Mouse (Mus musculus): ENCODE data around the gene Htr3b. TPM values are rescaled to one million over a fixed set of nuclear protein-coding genes. Genes with fewer than 3 reads are reported as not detected.

Gene Htr3b
- total RNA-seq, 2 experiments from 2014 or later: not detected

- no peak for DNase-seq
Measured at GRCm38 (mm10) chr9:48916011-48916788, 48.6 kb downstream of the Htr3b start.

- peak; percentile 86 for DNase-seq
Measured at GRCm38 (mm10) chr9:48910885-48911537, 53.8 kb downstream of the Htr3b start, which contains the start of gene Htr3a. Gene Htr3a (minus strand): TSS chr9:48911099.

DNA sequence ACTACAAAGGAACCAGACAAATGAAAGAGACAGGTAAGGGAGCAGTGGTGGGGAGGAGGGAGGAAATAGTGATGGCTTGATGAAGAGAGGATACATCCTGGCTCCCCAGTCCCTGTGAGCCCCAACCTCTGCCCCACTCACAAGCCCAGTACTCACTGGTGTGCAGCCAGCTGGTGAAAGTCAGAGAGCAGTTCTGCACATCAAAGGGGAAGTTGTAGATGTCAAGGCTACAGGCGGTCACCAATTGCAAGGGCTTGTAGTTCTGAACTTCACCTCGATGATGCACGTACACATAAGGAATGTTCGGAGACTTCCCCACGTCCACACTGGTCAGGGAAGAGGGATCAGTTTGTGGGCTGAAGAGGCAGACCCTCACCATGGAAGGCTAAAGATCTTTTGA is 60.4 kb downstream of the Htr3b start:
- no peak for DNase-seq

- DNase-seq: no peak
Measured at GRCm38 (mm10) chr9:48903766-48904165, 61.0 kb downstream of the Htr3b start.

GRCm38 (mm10) chr9:48898551-48898950 is 66.2 kb downstream of the Htr3b start:
- DNase-seq: peak; percentile 66

DNA sequence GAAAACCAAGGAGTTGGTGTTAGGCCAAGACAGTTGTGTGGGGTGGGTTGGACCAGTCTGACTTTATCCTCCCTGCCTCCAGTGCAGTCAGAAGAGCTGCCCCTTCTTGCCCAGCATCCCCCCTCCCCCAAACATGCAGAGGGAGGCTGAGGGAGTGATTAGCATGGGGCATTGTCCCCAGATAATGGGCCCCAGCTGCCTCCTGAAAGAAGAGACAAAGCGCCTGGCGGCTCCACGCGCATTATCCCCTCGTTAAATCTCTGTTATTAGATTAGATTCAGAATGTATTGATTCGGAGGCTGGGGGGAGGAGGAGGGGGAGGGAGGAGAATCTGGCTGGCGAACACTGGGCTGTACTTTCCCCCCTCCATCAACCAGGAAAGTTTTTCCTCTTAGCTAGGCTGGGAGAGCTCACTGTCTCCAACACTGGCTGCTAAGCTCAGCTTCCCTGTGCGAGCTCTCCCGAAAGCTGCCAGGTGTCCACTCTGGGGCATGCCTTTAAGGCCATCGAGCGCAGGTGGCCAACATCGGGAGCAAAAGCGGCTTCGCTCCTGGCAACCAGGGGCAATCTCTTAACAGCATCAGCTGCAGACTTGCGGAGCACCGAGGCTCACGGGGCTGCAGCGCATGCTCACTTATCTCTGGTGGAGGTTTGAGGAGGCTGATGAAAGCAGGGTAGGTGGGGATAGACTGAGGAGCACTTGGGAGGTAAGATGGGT is 68.8 kb downstream of the Htr3b start:
- DNase-seq: no peak

- no peak for DNase-seq
Measured at GRCm38 (mm10) chr9:48894755-48895154, 70.0 kb downstream of the Htr3b start.

DNA sequence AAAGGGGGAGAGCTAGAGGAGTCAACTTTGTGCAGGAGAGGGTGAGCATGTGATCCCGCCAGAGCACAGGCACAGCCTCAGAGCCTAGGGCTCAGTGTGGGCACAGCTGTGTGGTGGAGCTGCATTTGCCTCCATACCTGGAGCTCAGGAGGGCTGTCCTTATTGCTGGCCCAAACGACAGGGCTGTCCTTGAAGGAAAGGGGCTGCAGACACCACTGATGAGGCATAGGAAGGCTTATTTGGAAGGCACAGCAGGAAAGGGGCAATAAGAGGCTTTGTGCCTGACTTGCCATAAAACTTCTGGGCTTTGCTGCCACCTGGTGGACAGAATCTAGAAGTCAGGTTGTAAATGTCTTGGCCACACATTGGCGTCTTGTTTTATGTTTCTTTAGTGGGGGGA is 70.8 kb downstream of the Htr3b start:
- DNase-seq: peak; percentile 80

- DNase-seq: no peak
Measured at GRCm38 (mm10) chr9:48889093-48889492, 75.7 kb downstream of the Htr3b start.

Other genes starting within 250 kb of the Htr3b start
- gene Zbtb16, start 128.8 kb downstream of the Htr3b start, total RNA-seq (2021): 10 to 100 TPM; 24.0 to 24.7 TPM
- gene Htr3a, start 53.9 kb downstream of the Htr3b start, total RNA-seq (2021): under 1 TPM; 0.14 to 0.59 TPM
- gene Usp28, start 20.4 kb upstream of the Htr3b start, total RNA-seq (2021): 100 to 1,000 TPM; 198 to 205 TPM
- gene Zw10, start 90.6 kb upstream of the Htr3b start, total RNA-seq (2021): 10 to 100 TPM; 13.4 to 15.7 TPM
- gene Tmprss5, start 116.3 kb upstream of the Htr3b start, total RNA-seq (2021): not detected